Mouse (Mus musculus) myocyte (in vitro differentiated cells): ENCODE data around the gene Sun2.

Experiments used
- CEBPB ChIP-seq: IDR thresholded peaks from 2 replicates; pipeline ENCODE4 v1.6.1; 2011; ENCODE audit warnings: mild to moderate bottlenecking, moderate library complexity; ENCODE audit not compliant: poor library complexity, insufficient read depth, severe bottlenecking
- MAX ChIP-seq: IDR thresholded peaks from one replicate; pipeline ENCODE4 v1.6.1; 2011; ENCODE audit warnings: low read depth, mild to moderate bottlenecking, control low read depth
- MYOD1 ChIP-seq, 3 experiments: IDR thresholded peaks; one replicate each; pipeline ENCODE4 v1.6.1; 2011; ENCODE audit warnings: control low read depth in 2 of 3, low read depth in 2 of 3, mild to moderate bottlenecking in 2 of 3, moderate library complexity in 1 of 3; ENCODE audit not compliant: insufficient read length in 2 of 3, control insufficient read depth in 1 of 3
- POLR2A ChIP-seq: IDR thresholded peaks from one replicate; pipeline ENCODE4 v1.6.1; 2011; ENCODE audit warnings: low read depth, mild to moderate bottlenecking, control low read depth, moderate library complexity; ENCODE audit not compliant: insufficient read length
- POLR2AphosphoS2 ChIP-seq: IDR thresholded peaks from one replicate; pipeline ENCODE4 v1.6.1; 2011; ENCODE audit warnings: low read depth, control low read depth; ENCODE audit not compliant: insufficient read length
- TCF12 ChIP-seq: IDR thresholded peaks from one replicate; pipeline ENCODE4 v1.6.1; 2011; ENCODE audit warnings: mild to moderate bottlenecking, control low read depth; ENCODE audit not compliant: poor library complexity, insufficient read depth, severe bottlenecking
- TCF3 ChIP-seq: IDR thresholded peaks from one replicate; pipeline ENCODE4 v1.6.1; 2011; ENCODE audit warnings: low read depth, control low read depth; ENCODE audit not compliant: insufficient read length
- USF1 ChIP-seq: IDR thresholded peaks from one replicate; pipeline ENCODE4 v1.6.1; 2011; ENCODE audit warnings: low read depth, mild to moderate bottlenecking, control low read depth, moderate library complexity

DNA sequence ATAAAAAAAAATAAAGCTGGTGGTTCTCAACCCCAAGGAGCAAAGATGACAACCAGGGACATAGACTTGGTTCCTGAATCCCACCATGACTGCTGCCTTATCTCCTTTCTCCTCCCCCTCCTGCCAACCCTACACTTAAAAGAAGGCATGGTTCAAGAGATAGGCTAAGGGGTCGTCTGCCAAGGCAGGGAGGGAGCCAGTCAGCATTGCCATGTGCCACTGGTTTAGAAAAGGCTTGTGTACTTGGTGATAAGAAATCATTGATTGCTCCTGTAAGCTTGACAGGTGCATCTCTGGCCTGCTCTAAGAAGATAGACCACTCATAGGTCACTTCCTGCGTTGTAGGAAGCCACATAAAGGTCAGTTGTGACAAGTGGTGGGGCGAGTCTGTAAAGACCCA lies 46.8 kb downstream of the Sun2 start:
- TF ChIP-seq POLR2A = no peak
- no peak for TF ChIP-seq TCF12
- no peak for TF ChIP-seq USF1
- no peak for TF ChIP-seq POLR2AphosphoS2
- TF ChIP-seq MAX = no peak
- no peak for TF ChIP-seq CEBPB
- TF ChIP-seq MYOD1 (IDR thresholded peaks at IDR 0.05; ENCODE audit: control insufficient read depth in 1 of 3, insufficient read length in 2 of 3, low read depth in 2 of 3) = no peak
- TF ChIP-seq TCF3 = no peak
